Mouse (Mus musculus) G1E-ER4 (cell line): ENCODE measurements at regions not wholly inside any gene's neighbourhood (a gene's known extent, or its start where the extent isn't known, plus 50 kb on each side); places are given as distances from the start of the nearest gene placed in this dataset.
A peak's percentile ranks its signal among the peaks of the same experiment; 100 is the strongest.

Experiments
- GATA1 ChIP-seq: IDR thresholded peaks from one replicate; pipeline ENCODE4 v1.8.0; 2012; ENCODE audit warnings: low read length, inconsistent platforms

- no peak for TF ChIP-seq GATA1
Observed at GRCm38 (mm10) chr9:120767396-120767795, 161.6 kb upstream of the Ctnnb1 start.

GRCm38 (mm10) chr9:120769056-120769455, 160.0 kb upstream of the Ctnnb1 start:
- TF ChIP-seq GATA1 = no peak

GRCm38 (mm10) chr9:120769679-120770078, 159.3 kb upstream of the Ctnnb1 start:
- TF ChIP-seq GATA1 = no peak

GRCm38 (mm10) chr9:120770886-120771285, 158.1 kb upstream of the Ctnnb1 start:
- no peak for TF ChIP-seq GATA1

- TF ChIP-seq GATA1 = no peak
Observed at GRCm38 (mm10) chr9:120771896-120772530, 157.0 kb upstream of the Ctnnb1 start.

GRCm38 (mm10) chr9:120774251-120774650, 154.8 kb upstream of the Ctnnb1 start:
- TF ChIP-seq GATA1 = no peak

- no peak for TF ChIP-seq GATA1
Observed at GRCm38 (mm10) chr9:120774772-120775171, 154.2 kb upstream of the Ctnnb1 start.

GRCm38 (mm10) chr9:120775721-120776120, 153.3 kb upstream of the Ctnnb1 start:
- TF ChIP-seq GATA1 = no peak

GRCm38 (mm10) chr9:120776456-120777001, 152.5 kb upstream of the Ctnnb1 start:
- TF ChIP-seq GATA1 = peak; percentile 92

- TF ChIP-seq GATA1 = no peak
Observed at GRCm38 (mm10) chr9:120777016-120777415, 152.0 kb upstream of the Ctnnb1 start.

- TF ChIP-seq GATA1 = no peak
Observed at GRCm38 (mm10) chr9:120777501-120777900, 151.5 kb upstream of the Ctnnb1 start.

- TF ChIP-seq GATA1 = no peak
Observed at GRCm38 (mm10) chr9:120778423-120778822, 150.6 kb upstream of the Ctnnb1 start.

- no peak for TF ChIP-seq GATA1
Observed at GRCm38 (mm10) chr9:120794210-120794609, 134.8 kb upstream of the Ctnnb1 start.

- no peak for TF ChIP-seq GATA1
Observed at GRCm38 (mm10) chr9:120796111-120796880, 132.7 kb upstream of the Ctnnb1 start.

GRCm38 (mm10) chr9:120797996-120798663, 130.9 kb upstream of the Ctnnb1 start:
- TF ChIP-seq GATA1 = no peak

- TF ChIP-seq GATA1 = no peak
Observed at GRCm38 (mm10) chr9:120798901-120799300, 130.1 kb upstream of the Ctnnb1 start.

GRCm38 (mm10) chr9:120802646-120803045, 126.4 kb upstream of the Ctnnb1 start:
- TF ChIP-seq GATA1 = no peak
